Comparison of ENCODE assay signal across 11 mouse cellular contexts in the genomic region with DNA sequence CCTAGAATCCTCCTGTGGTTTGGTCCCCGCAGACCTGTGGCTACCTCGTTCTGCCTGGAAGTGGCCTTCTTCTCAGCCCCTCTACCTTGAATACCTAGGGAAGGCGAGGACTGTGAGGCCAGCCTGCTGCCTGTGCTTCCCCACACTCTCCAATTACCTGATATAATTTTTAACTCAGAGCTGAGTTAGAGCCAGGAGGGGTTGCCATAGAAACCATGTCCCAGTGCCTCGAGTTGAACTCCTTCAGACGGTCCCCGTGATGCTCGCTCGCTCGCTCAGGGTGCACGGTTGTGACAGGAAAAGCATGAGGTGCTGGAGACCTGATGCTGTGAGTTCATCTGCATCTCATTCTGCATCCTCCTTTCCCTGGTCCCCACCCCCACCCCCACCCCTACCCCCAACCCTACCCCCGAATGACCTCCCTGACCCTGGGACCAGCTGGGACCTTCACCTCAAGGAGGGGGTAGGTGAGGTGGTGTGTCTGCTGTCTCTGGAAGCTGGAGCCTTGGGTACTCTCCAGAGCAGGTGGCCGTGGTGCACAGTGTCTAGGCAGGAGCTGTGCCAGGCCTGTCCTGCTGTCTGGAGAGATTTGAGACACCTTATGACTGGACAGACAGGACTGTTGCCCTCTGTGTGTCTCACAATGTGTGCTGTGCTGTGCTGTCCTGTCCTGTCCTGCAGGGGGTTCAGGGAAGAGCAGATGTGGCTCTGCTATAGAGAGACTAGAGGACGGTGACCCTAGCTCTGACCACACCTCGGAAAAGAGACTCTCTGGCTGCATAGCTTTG. TPM values are rescaled to one million over a fixed set of nuclear protein-coding genes. Genes with fewer than 3 reads are reported as not detected.
DNase-seq lines count a peak whose midpoint lies in the region; ATAC-seq and TF ChIP-seq lines count a peak whose summit lies in the region.
"Had no signal": no experiment of that assay in that cellular context is flagged by ENCODE, and none has a peak within 500 bp of the region (broad histone marks: within the 10 kb centered on the region; RNA-seq: fewer than 3 reads in every experiment).

No protein-coding gene starts in this region.

- H3K9me3 ChIP-seq in lung, embryonic 16.5 days (ENCODE audit: control insufficient read depth, low read length) = no peaks in the 10 kb centered on the region
- no peaks in the 10 kb centered on the region for H3K9me3 ChIP-seq in neural tube, embryonic 15.5 days (replicated peaks)
- H3K9me3 ChIP-seq in intestine, embryonic 16.5 days (ENCODE audit: control insufficient read depth, low read length) = no peaks in the 10 kb centered on the region
- H3K9me3 ChIP-seq: heart, embryonic 15.5 days; liver, embryonic 13.5 days had no signal

- no peaks in the 10 kb centered on the region for H3K36me3 ChIP-seq in lung, embryonic 16.5 days (ENCODE audit: control insufficient read depth, insufficient read depth, low read length)
- no peaks in the 10 kb centered on the region for H3K36me3 ChIP-seq in neural tube, embryonic 15.5 days
- H3K36me3 ChIP-seq in intestine, embryonic 16.5 days (ENCODE audit: control insufficient read depth, insufficient read depth, low read length) = no peaks in the 10 kb centered on the region
- H3K36me3 ChIP-seq: heart, embryonic 15.5 days; liver, embryonic 13.5 days had no signal

- H3K4me1 ChIP-seq in lung, embryonic 16.5 days (replicated peaks; ENCODE audit: control insufficient read depth, insufficient read depth, low read length) = no peaks in the 10 kb centered on the region
- H3K4me1 ChIP-seq in neural tube, embryonic 15.5 days = peaks cover 22% of the 10 kb centered on the region
- no peaks in the 10 kb centered on the region for H3K4me1 ChIP-seq in intestine, embryonic 16.5 days (ENCODE audit: control insufficient read depth, insufficient read depth, low read length)
- H3K4me1 ChIP-seq: heart, embryonic 15.5 days; liver, embryonic 13.5 days had no signal

- H3K4me3 ChIP-seq in lung, embryonic 16.5 days (ENCODE audit: low read length) = no peak overlapping the region
- no peak overlapping the region for H3K4me3 ChIP-seq in neural tube, embryonic 15.5 days (replicated peaks)
- H3K4me3 ChIP-seq in intestine, embryonic 16.5 days (ENCODE audit: low read length) = no peak overlapping the region
- no peak overlapping the region for H3K4me3 ChIP-seq in gastrocnemius, adult 2 months
- H3K4me3 ChIP-seq: heart, embryonic 15.5 days; liver, embryonic 13.5 days had no signal

- no peak overlapping the region for H3K4me2 ChIP-seq in lung, embryonic 16.5 days (ENCODE audit: low read depth, low read length)
- H3K4me2 ChIP-seq in neural tube, embryonic 15.5 days = no peak overlapping the region
- no peak overlapping the region for H3K4me2 ChIP-seq in intestine, embryonic 16.5 days (ENCODE audit: low read depth, low read length)
- H3K4me2 ChIP-seq: heart, embryonic 15.5 days; liver, embryonic 13.5 days had no signal

- H3K27me3 ChIP-seq in lung, embryonic 16.5 days (ENCODE audit: control insufficient read depth, insufficient read depth, low read depth, low read length) = no peaks in the 10 kb centered on the region
- H3K27me3 ChIP-seq in neural tube, embryonic 15.5 days (replicated peaks) = no peaks in the 10 kb centered on the region
- 0 out of 2 replicates have a peak, but pooled peaks cover 4% of the 10 kb centered on the region for H3K27me3 ChIP-seq in intestine, embryonic 16.5 days (replicated peaks; ENCODE audit: control insufficient read depth, insufficient read depth, low read length)
- H3K27me3 ChIP-seq: liver, embryonic 13.5 days had no signal

- no peak for TF ChIP-seq CTCF in gastrocnemius, adult 2 months (IDR thresholded peaks at IDR 0.05)

- intact Hi-C loops in gastrocnemius, adult 2 months (cut with DNase I) = no loop called here

- no peak overlapping the region for H3K9ac ChIP-seq in lung, embryonic 16.5 days (ENCODE audit: low read length)
- peak overlapping the region; percentile 10; the same call in 1 of the 2 replicates for H3K9ac ChIP-seq in neural tube, embryonic 15.5 days (replicated peaks)
- H3K9ac ChIP-seq in intestine, embryonic 16.5 days (ENCODE audit: low read depth, low read length) = no peak overlapping the region
- H3K9ac ChIP-seq: heart, embryonic 15.5 days; liver, embryonic 13.5 days had no signal

- no peak overlapping the region for H3K27ac ChIP-seq in lung, embryonic 16.5 days (ENCODE audit: low read length)
- H3K27ac ChIP-seq in neural tube, embryonic 15.5 days (replicated peaks) = peak overlapping the region; percentile 28; the same call in 1 of the 2 replicates
- no peak overlapping the region for H3K27ac ChIP-seq in intestine, embryonic 16.5 days (ENCODE audit: low read length)
- no peak overlapping the region for H3K27ac ChIP-seq in gastrocnemius, adult 2 months
- H3K27ac ChIP-seq: heart, embryonic 15.5 days; liver, embryonic 13.5 days had no signal

- DNase-seq in adrenal gland, postnatal 25 days = peak; percentile 0
- DNase-seq in adrenal gland, postnatal 4 days (ENCODE audit: low spot score in 2 of 2) = no peak
- no peak for DNase-seq in lung, postnatal 14 days
- DNase-seq in kidney, adult 9 months = peak; percentile 74
- DNase-seq in gastrocnemius, adult 2 months = no peak
- DNase-seq: adrenal gland, postnatal 10 days; liver, embryonic 13.5 days had no signal

- ATAC-seq in lung, embryonic 16.5 days (ENCODE audit: low read depth) = peak; percentile 34; the same call in 1 of the 2 replicates
- peak; percentile 75 for ATAC-seq in neural tube, embryonic 15.5 days (ENCODE audit: low FRiP score)
- no peak for ATAC-seq in intestine, embryonic 16.5 days

- WGBS in lung, embryonic 16.5 days = 35% methylated on average over 14 of the region's 14 CpGs
- WGBS in neural tube, embryonic 15.5 days = 48% methylated on average over 14 of the region's 14 CpGs
- WGBS in intestine, embryonic 16.5 days = 46% methylated on average over 14 of the region's 14 CpGs

RNA-seq across cellular contexts. Expression of a gene that starts 16.8 kb away (rescaled TPM):
- total RNA-seq in adrenal gland, postnatal 25 days (2021) = not detected in 2 replicates
- under 1 TPM; 0.25 to 0.87 TPM for total RNA-seq in adrenal gland, postnatal 4 days (2021)
- 0.04 and 0.18 TPM in 2 replicates for polyA plus RNA-seq in lung, embryonic 16.5 days (2015; fragmentation: Nextera tagmentation; extraction: Ambion mirVana)
- polyA plus RNA-seq in neural tube, embryonic 15.5 days (2015; fragmentation: Nextera tagmentation; extraction: Ambion mirVana) = 12.4 and 15.0 TPM in 2 replicates
- 0.32 and 0.38 TPM in 2 replicates for polyA plus RNA-seq in intestine, embryonic 16.5 days (2015; fragmentation: Nextera tagmentation; extraction: Ambion mirVana)
- under 1 TPM; 0.22 to 0.77 TPM for total RNA-seq in gastrocnemius, adult 2 months (2021)
- polyA plus RNA-seq: liver, embryonic 13.5 days had no signal

Comparison
In these comparisons a context has a peak if more than half of its experiments do, and no peak if none do; other contexts are left out.
1. DNase-seq: peak in adrenal gland, postnatal 25 days (single experiment) and kidney, adult 9 months (single experiment); none in adrenal gland, postnatal 4 days (0 of 2), lung, postnatal 14 days (single experiment) and gastrocnemius, adult 2 months (single experiment).